Mouse (Mus musculus) kidney, postnatal 14 days (tissue): Measurements from ENCODE around the gene Fam122b.

Experiments used
- DNase-seq: peaks from one replicate; pipeline ENCODE4 v3.0.0; 2022; ENCODE audit warnings: mixed read lengths

Fam122b gene

GRCm38 (mm10) chrX:53196392-53196791, 73.2 kb downstream of the Fam122b start:
- DNase-seq = no peak
